Mouse (Mus musculus) limb, embryonic 12.5 days (tissue): Measurements from ENCODE around the gene Rtl10. TPM values are rescaled to one million over a fixed set of nuclear protein-coding genes. Genes with fewer than 3 reads are reported as not detected.

Source experiments
- ATAC-seq: fragments of 200-750 bp; cut with Nextera tagmentation; 2 replicates; pipeline ENCODE4 v1.8.0; 2017; ENCODE audit warnings: low read depth, moderate TSS enrichment; ENCODE audit not compliant: insufficient number of reproducible peaks, insufficient read depth, low FRiP score, low TSS enrichment
- H3K27ac ChIP-seq: fragments of 300-500 bp; sonication (generic); 2 replicates; pipeline ENCODE4 v1.5.1; 2016; ENCODE audit warnings: mild to moderate bottlenecking, moderate library complexity
- H3K27me3 ChIP-seq: fragments of 300-500 bp; sonication (generic); 2 replicates; pipeline ENCODE4 v1.6.1; 2016; ENCODE audit warnings: mild to moderate bottlenecking, moderate library complexity
- H3K36me3 ChIP-seq: fragments of 300-500 bp; sonication (generic); 2 replicates; pipeline ENCODE4 v1.6.1; 2016; ENCODE audit warnings: mild to moderate bottlenecking, moderate library complexity
- H3K4me1 ChIP-seq: fragments of 300-500 bp; sonication (generic); replicated peaks from 2 replicates; pipeline ENCODE4 v1.6.1; 2016
- H3K4me2 ChIP-seq: fragments of 300-500 bp; sonication (generic); 2 replicates; pipeline ENCODE4 v1.6.1; 2016; ENCODE audit warnings: mild to moderate bottlenecking, moderate library complexity
- H3K4me3 ChIP-seq: fragments of 300-500 bp; sonication (generic); replicated peaks from 2 replicates; pipeline ENCODE4 v1.5.1; 2016; ENCODE audit warnings: mild to moderate bottlenecking
- H3K9ac ChIP-seq: fragments of 300-500 bp; sonication (generic); replicated peaks from 2 replicates; pipeline ENCODE4 v1.6.1; 2016; ENCODE audit warnings: mild to moderate bottlenecking, moderate library complexity
- H3K9me3 ChIP-seq: fragments of 300-500 bp; sonication (generic); 2 replicates; pipeline ENCODE4 v1.6.1; 2016; ENCODE audit warnings: mild to moderate bottlenecking, moderate library complexity
- WGBS: fragments of 180-500 bp; shearing (Covaris S2); methylation state at CpG from one replicate; pipeline ENCODE4 v1.1.7; 2016; 5-methylcytosine and 5-hydroxymethylcytosine counted together
- polyA plus RNA-seq: library from polyadenylated mRNA; unstranded; fragments of >200 nt; fragmentation: Nextera tagmentation; extraction: Ambion mirVana; gene quantifications from 2 replicates; pipeline ENCODE4 v1.2.1, GENCODE M21; 2016

Gene Rtl10
- polyA plus RNA-seq, 1 experiment from 2014 or later = 4.2 TPM

DNA sequence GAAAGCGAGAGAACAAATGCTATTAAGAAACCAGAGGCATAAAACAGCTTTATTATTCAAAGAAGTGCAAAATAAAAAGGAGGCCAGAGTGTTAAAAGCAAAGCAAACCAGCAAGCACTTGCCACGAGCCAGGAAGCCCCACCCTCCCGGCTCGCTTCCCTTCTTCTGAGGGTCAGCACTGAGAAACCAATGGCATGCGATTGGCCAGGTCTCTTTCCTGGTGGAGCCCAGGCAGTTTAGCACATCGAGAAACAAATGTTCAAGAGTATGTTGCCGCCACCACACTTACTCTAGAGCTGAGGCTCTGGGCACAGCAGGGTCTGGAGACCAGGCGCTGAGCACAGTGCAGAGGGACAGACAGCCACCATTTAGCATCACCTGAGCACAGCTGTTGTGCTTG, 36.1 kb upstream of the Rtl10 start:
- peaks cover 10% of the 10 kb centered on the region; the same call in 1 of the 2 replicates for H3K27me3 ChIP-seq
- no peaks in the 10 kb centered on the region for H3K9me3 ChIP-seq
- H3K4me3 ChIP-seq = no peak overlapping the region
- H3K4me2 ChIP-seq = no peak overlapping the region
- no peaks in the 10 kb centered on the region for H3K36me3 ChIP-seq
- no peak overlapping the region for H3K27ac ChIP-seq
- no peak for ATAC-seq
- H3K4me1 ChIP-seq = peaks cover 30% of the 10 kb centered on the region
- no peak overlapping the region for H3K9ac ChIP-seq
- WGBS = 37% methylated on average over 8 of the region's 8 CpGs

- peaks cover 25% of the 10 kb centered on the region for H3K4me1 ChIP-seq
- H3K27me3 ChIP-seq = peaks cover 8% of the 10 kb centered on the region; the same call in 1 of the 2 replicates
- no peak for ATAC-seq
- H3K36me3 ChIP-seq = peaks cover 7% of the 10 kb centered on the region; the same call in 1 of the 2 replicates
- 65% methylated on average over 3 of the region's 3 CpGs for WGBS
- H3K9me3 ChIP-seq = no peaks in the 10 kb centered on the region
- no peak overlapping the region for H3K9ac ChIP-seq
- H3K4me3 ChIP-seq = no peak overlapping the region
- no peak overlapping the region for H3K4me2 ChIP-seq
- H3K27ac ChIP-seq = no peak overlapping the region
These were observed 34.4 kb upstream of the Rtl10 start for GRCm38 (mm10) chr16:18464271-18464670.

GRCm38 (mm10) chr16:18470829-18471228, 27.9 kb upstream of the Rtl10 start:
- no peak for ATAC-seq
- 0 out of 2 replicates have a peak, but pooled peaks cover 21% of the 10 kb centered on the region for H3K4me1 ChIP-seq
- H3K27me3 ChIP-seq = no peaks in the 10 kb centered on the region
- H3K4me2 ChIP-seq = no peak overlapping the region
- H3K27ac ChIP-seq = no peak overlapping the region
- peaks cover 16% of the 10 kb centered on the region; the same call in 1 of the 2 replicates for H3K36me3 ChIP-seq
- no peak overlapping the region for H3K9ac ChIP-seq
- no peak overlapping the region for H3K4me3 ChIP-seq
- H3K9me3 ChIP-seq = no peaks in the 10 kb centered on the region
- WGBS = 21% methylated on average over 1 of the region's 1 CpGs

- Histone ChIP-seq H3K4me1 (0 out of 2 replicates have a peak, but pooled peaks cover 21% of the 10 kb centered on the region), H3K36me3 (peaks cover 16% of the 10 kb centered on the region; the same call in 1 of the 2 replicates), H3K27me3 (no peaks in the 10 kb centered on the region), H3K4me2 (no peak overlapping the region), H3K9ac (no peak overlapping the region), H3K27ac (no peak overlapping the region), H3K4me3 (no peak overlapping the region), H3K9me3 (no peaks in the 10 kb centered on the region)
- WGBS = 80% methylated on average over 11 of the region's 11 CpGs
- no peak for ATAC-seq
These were observed 27.2 kb upstream of the Rtl10 start for GRCm38 (mm10) chr16:18471381-18471955.

- H3K4me3 ChIP-seq = no peak overlapping the region
- ATAC-seq = no peak
- H3K4me1 ChIP-seq = 0 out of 2 replicates have a peak, but pooled peaks cover 21% of the 10 kb centered on the region
- H3K4me2 ChIP-seq = no peak overlapping the region
- H3K9ac ChIP-seq = no peak overlapping the region
- H3K27ac ChIP-seq = no peak overlapping the region
- 84% methylated on average over 6 of the region's 6 CpGs for WGBS
- H3K27me3 ChIP-seq = no peaks in the 10 kb centered on the region
- no peaks in the 10 kb centered on the region for H3K9me3 ChIP-seq
- H3K36me3 ChIP-seq = peaks cover 16% of the 10 kb centered on the region; the same call in 1 of the 2 replicates
These were observed 26.7 kb upstream of the Rtl10 start for GRCm38 (mm10) chr16:18471976-18472375.

- ATAC-seq = no peak
- H3K4me2 ChIP-seq = no peak overlapping the region
- no peak overlapping the region for H3K4me3 ChIP-seq
- H3K9ac ChIP-seq = no peak overlapping the region
- H3K4me1 ChIP-seq = 0 out of 2 replicates have a peak, but pooled peaks cover 21% of the 10 kb centered on the region
- no peaks in the 10 kb centered on the region for H3K9me3 ChIP-seq
- WGBS = 76% methylated on average over 4 of the region's 4 CpGs
- peaks cover 16% of the 10 kb centered on the region; the same call in 1 of the 2 replicates for H3K36me3 ChIP-seq
- no peaks in the 10 kb centered on the region for H3K27me3 ChIP-seq
- peak overlapping the region; percentile 23; the same call in 1 of the 2 replicates for H3K27ac ChIP-seq
These were observed 26.3 kb upstream of the Rtl10 start for GRCm38 (mm10) chr16:18472416-18472815.

DNA sequence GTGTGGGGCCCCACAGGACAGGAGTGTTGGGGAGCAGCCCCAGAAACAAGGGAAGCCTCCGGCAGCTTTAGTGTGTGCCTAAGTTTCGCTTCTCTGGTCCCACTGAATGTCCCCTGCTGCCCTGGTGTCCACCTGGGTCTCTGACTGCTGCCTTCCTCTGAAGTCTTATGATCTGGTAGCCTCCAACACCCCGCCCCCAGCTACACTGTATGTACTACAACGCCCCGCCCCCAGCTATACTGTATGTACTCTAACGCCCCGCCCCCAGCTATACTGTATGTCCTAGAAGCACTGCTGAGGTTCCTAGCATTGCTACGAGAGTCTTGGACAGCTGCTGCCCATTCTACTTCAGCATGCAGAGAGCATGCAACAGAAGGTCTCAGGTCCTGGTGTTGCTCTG, 25.7 kb upstream of the Rtl10 start:
- Histone ChIP-seq H3K4me3 (no peak overlapping the region), H3K36me3 (peaks cover 16% of the 10 kb centered on the region; the same call in 1 of the 2 replicates), H3K27ac (peak overlapping the region; percentile 23; the same call in 1 of the 2 replicates), H3K27me3 (no peaks in the 10 kb centered on the region), H3K4me2 (no peak overlapping the region), H3K4me1 (0 out of 2 replicates have a peak, but pooled peaks cover 21% of the 10 kb centered on the region), H3K9me3 (no peaks in the 10 kb centered on the region), H3K9ac (no peak overlapping the region)
- ATAC-seq = no peak
- WGBS = 88% methylated on average over 8 of the region's 8 CpGs

GRCm38 (mm10) chr16:18474021-18474420, 24.7 kb upstream of the Rtl10 start:
- no peaks in the 10 kb centered on the region for H3K27me3 ChIP-seq

GRCm38 (mm10) chr16:18477996-18478395, 20.7 kb upstream of the Rtl10 start:
- Histone ChIP-seq H3K4me1 (peaks cover 19% of the 10 kb centered on the region; the same call in 1 of the 2 replicates), H3K4me2 (no peak overlapping the region), H3K9me3 (no peaks in the 10 kb centered on the region), H3K4me3 (no peak overlapping the region), H3K36me3 (no peaks in the 10 kb centered on the region), H3K27me3 (no peaks in the 10 kb centered on the region), H3K27ac (no peak overlapping the region), H3K9ac (no peak overlapping the region)
- no peak for ATAC-seq
- 61% methylated on average over 6 of the region's 6 CpGs for WGBS

More at GRCm38 (mm10) chr16:18474021-18474420, 24.7 kb upstream of the Rtl10 start:
- Histone ChIP-seq H3K36me3 (peaks cover 11% of the 10 kb centered on the region; the same call in 1 of the 2 replicates), H3K4me2 (no peak overlapping the region), H3K4me1 (0 out of 2 replicates have a peak, but pooled peaks cover 21% of the 10 kb centered on the region), H3K4me3 (no peak overlapping the region), H3K27ac (peak overlapping the region; percentile 50; the same call in 1 of the 2 replicates), H3K9me3 (no peaks in the 10 kb centered on the region), H3K9ac (no peak overlapping the region)
- WGBS = 80% methylated on average over 2 of the region's 2 CpGs
- no peak for ATAC-seq

DNA sequence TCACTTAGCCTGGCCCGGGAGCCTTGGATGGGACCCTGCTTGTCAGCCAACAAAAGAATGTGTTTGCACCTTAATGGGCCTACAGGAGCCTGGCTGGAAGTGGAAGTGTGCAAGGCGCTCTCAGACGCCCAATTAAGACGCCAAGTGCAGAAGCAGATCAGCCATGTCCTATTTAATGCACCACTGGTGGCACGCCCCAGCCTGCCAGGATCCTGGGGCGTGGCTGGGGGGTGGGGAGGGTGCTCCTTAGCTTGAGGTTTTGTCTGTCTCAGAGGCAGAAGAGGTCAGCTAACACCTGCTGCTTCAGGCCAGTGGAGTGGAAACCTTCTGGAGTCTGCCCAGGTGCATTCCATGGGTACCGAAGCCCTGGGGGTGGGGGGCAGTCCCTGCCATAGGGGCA, 19.0 kb upstream of the Rtl10 start:
- no peak overlapping the region for H3K4me2 ChIP-seq
- 52% methylated on average over 7 of the region's 7 CpGs for WGBS
- H3K9ac ChIP-seq = no peak overlapping the region
- H3K9me3 ChIP-seq = no peaks in the 10 kb centered on the region
- H3K27me3 ChIP-seq = no peaks in the 10 kb centered on the region
- H3K36me3 ChIP-seq = no peaks in the 10 kb centered on the region
- no peak overlapping the region for H3K4me3 ChIP-seq
- H3K27ac ChIP-seq = no peak overlapping the region
- peaks cover 19% of the 10 kb centered on the region for H3K4me1 ChIP-seq
- ATAC-seq = no peak

GRCm38 (mm10) chr16:18480933-18481485, 17.7 kb upstream of the Rtl10 start:
- peaks cover 23% of the 10 kb centered on the region for H3K4me1 ChIP-seq
- no peak overlapping the region for H3K4me2 ChIP-seq
- no peaks in the 10 kb centered on the region for H3K27me3 ChIP-seq
- no peak overlapping the region for H3K4me3 ChIP-seq
- H3K9ac ChIP-seq = no peak overlapping the region
- 72% methylated on average over 4 of the region's 4 CpGs for WGBS
- no peak overlapping the region for H3K27ac ChIP-seq
- H3K36me3 ChIP-seq = no peaks in the 10 kb centered on the region
- no peak for ATAC-seq
- H3K9me3 ChIP-seq = no peaks in the 10 kb centered on the region
